Mouse (Mus musculus): ENCODE measurements around the gene Cep95. TPM values are rescaled to one million over a fixed set of nuclear protein-coding genes. Genes with fewer than 3 reads are reported as not detected.
"Not testable (repeated sequence)": the region's sequence is repeated elsewhere in the genome, so short reads cannot be mapped to it uniquely, and the experiment has no call there.

The Cep95 gene
- total and polyA plus RNA-seq, 3 experiments: 3.1 to 39.8 (median 23.8) TPM

DNA sequence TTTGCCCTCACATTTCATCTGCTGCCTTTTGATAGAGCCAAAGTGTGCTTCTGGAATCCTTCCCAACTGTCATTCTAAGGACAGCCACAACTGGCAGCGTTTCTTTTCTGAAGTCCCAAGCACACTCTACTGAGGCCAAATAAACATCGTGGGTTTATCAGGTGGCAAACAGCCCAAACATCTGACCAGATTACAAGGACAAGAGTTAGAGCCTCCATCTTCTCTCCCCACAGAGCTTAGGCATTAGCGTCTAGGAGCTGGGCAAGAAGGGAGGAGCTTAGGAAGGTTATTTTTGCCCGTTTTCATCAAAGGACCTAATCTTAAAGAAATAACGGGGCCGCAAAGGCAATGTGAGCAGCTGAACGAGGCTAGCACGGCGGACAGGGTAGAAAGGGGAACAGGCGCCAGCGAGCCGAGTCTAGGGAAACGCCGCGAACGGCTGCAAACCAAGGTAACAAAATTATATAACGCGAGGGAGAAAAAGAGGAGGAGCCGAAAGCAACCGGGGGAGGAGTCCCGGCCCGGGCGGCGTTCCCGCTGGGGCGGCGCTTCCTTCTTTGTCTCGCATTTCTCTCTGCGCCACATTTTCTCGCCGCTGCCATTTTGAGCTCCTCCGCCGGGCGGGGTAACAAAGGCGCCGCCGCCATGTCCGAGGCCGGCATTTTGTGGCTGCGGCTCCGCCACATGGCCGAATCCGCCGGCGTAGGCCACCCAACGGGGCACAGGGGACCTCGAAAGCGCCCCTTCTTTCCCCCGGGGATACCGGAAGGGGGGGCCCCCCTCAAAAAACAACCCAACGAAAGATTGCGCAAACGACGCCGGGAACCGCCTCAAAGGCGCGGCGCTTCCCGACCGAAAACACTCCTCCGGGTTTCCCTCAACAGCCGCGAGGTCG, 1.7 kb upstream of the Cep95 start:
- no peaks in the 10 kb centered on the region for H3K9me3 ChIP-seq (replicated peaks)
- H3K27me3 ChIP-seq (ENCODE audit: insufficient read depth, low read length): no peaks in the 10 kb centered on the region
- no peak for TF ChIP-seq GATA2 (IDR thresholded peaks at IDR 0.05; ENCODE audit: borderline replicate concordance, low read depth, low read length)
- TF ChIP-seq CTCF (IDR thresholded peaks at IDR 0.05; ENCODE audit: low read depth, low read length): no peak
- TF ChIP-seq TAL1 (conservative IDR thresholded peaks at IDR 0.05; ENCODE audit: low read depth, low read length): no peak
- TF ChIP-seq GATA1 (IDR thresholded peaks at IDR 0.05; ENCODE audit: borderline replicate concordance, low read length): no peak
- peak; percentile 40; the same call in 1 of the 2 replicates for TF ChIP-seq POLR2AphosphoS5 (IDR thresholded peaks at IDR 0.05; ENCODE audit: insufficient replicate concordance, low read depth, low read length)
- H3K4me3 ChIP-seq (ENCODE audit: low read depth, low read length): peak overlapping the region; percentile 82
- peaks cover 61% of the 10 kb centered on the region for H3K36me3 ChIP-seq (replicated peaks)
- DNase-seq (ENCODE audit: low spot score): peak; percentile 71
- peak; percentile 22 for ATAC-seq (ENCODE audit: extremely low read depth, insufficient number of reproducible peaks, low FRiP score, poor library complexity, severe bottlenecking)
- H3K4me1 ChIP-seq (ENCODE audit: insufficient read depth, low read depth, low read length): peaks cover 42% of the 10 kb centered on the region

DNA sequence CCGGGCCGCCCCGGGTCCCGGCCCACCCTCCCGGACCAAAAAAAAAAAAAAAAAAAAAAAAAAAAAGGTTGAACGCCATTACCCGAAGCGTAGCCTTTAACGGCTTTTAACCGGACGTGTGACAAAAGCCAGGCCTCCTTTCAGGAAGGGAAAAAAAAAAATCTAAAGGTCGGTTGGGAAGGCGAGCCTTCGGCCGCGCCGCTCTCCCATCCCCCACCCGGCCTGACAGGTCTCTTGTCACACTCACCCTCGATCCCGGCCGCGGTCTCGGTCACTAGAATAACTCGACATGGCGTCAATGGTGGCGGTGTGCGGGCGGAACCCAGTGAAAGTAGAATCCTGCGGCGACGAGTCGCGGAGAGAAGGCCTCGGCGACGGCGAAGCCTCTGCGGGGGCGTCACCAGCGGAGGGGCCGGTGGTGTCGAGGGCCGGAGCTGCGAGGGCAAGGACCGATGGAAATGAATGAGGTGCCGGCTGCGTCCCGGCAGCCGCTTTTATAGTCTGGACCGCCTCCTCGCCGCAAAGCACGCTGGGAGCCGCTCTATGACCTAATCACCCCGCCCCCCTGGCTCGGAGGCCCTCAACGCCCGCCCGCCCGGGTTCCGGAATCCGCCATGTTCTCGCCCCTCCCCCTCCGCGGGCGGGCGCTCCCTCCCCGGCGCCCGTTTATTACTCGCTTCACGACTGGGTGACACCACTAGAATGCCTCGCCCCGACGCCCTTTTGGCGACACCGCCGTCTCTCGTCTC, 852 bp upstream of the Cep95 start:
- DNase-seq (ENCODE audit: low spot score) (peak; percentile 92), ATAC-seq (ENCODE audit: extremely low read depth, insufficient number of reproducible peaks, low FRiP score, poor library complexity, severe bottlenecking) (peak; percentile 46)
- Histone ChIP-seq H3K4me3 (ENCODE audit: low read depth, low read length) (peak overlapping the region; percentile 82), H3K36me3 (replicated peaks) (peaks cover 61% of the 10 kb centered on the region), H3K27me3 (ENCODE audit: insufficient read depth, low read length) (no peaks in the 10 kb centered on the region), H3K9me3 (replicated peaks) (no peaks in the 10 kb centered on the region), H3K4me1 (ENCODE audit: insufficient read depth, low read depth, low read length) (peaks cover 34% of the 10 kb centered on the region)
- TF ChIP-seq TAL1 (conservative IDR thresholded peaks at IDR 0.05; ENCODE audit: low read depth, low read length) (no peak), POLR2AphosphoS5 (IDR thresholded peaks at IDR 0.05; ENCODE audit: insufficient replicate concordance, low read depth, low read length) (peak; percentile 97)

DNA sequence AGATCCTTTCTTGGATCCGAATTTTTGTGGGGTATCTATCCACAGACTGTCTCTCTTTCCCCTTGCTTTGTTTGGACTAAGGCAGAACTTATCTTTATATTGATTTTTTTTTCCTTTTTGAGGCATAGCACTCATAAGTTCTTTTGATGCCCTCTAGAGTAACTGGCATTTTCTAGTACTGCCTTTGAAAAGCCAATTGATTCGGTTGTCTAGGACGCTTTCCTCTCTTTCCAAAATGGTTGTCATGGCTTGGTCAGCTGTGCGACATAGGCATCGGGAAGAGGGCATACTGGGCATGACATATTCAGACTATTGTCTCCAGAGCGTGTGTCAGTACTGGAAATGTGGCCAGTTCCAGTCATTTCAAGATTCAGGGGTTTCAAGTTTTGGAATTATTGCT, 597 bp downstream of the Cep95 start:
- DNase-seq (ENCODE audit: low spot score): peak; percentile 20
- peaks cover 24% of the 10 kb centered on the region for H3K4me1 ChIP-seq (ENCODE audit: insufficient read depth, low read depth, low read length)
- no peak for ATAC-seq (ENCODE audit: extremely low read depth, insufficient number of reproducible peaks, low FRiP score, poor library complexity, severe bottlenecking)
- H3K9me3 ChIP-seq (replicated peaks): no peaks in the 10 kb centered on the region
- TF ChIP-seq POLR2AphosphoS5 (IDR thresholded peaks at IDR 0.05; ENCODE audit: insufficient replicate concordance, low read depth, low read length) (no peak), CTCF (IDR thresholded peaks at IDR 0.05; ENCODE audit: low read depth, low read length) (no peak), TAL1 (conservative IDR thresholded peaks at IDR 0.05; ENCODE audit: low read depth, low read length) (no peak), GATA2 (IDR thresholded peaks at IDR 0.05; ENCODE audit: borderline replicate concordance, low read depth, low read length) (no peak), GATA1 (IDR thresholded peaks at IDR 0.05; ENCODE audit: borderline replicate concordance, low read length) (no peak)
- H3K27me3 ChIP-seq (ENCODE audit: insufficient read depth, low read length): no peaks in the 10 kb centered on the region
- peaks cover 61% of the 10 kb centered on the region for H3K36me3 ChIP-seq (replicated peaks)
- peak overlapping the region; percentile 82 for H3K4me3 ChIP-seq (ENCODE audit: low read depth, low read length)

DNA sequence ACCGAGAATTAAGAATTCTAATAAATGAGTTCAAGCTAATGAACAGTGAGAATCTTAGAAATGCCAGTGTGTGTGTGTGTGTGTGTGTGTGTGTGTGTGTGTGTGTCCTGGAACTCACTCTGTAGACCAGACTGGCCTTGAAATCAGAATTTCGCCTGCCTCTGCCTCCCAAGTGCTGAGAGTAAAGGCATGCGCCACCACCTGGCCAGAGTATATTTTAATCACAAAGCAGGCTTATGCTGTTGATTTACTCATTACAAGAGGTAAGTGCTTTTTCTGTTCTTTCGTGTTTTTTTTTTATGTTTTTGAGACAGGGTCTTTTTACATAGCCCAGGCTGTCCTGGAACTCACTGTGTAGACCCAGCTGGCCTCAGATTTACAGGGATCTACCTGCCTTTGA, 4.8 kb downstream of the Cep95 start:
- H3K9me3 ChIP-seq (replicated peaks): 0 out of 2 replicates have a peak, but pooled peaks cover 2% of the 10 kb centered on the region
- H3K4me3 ChIP-seq (ENCODE audit: low read depth, low read length): no peak overlapping the region
- TF ChIP-seq GATA1 (IDR thresholded peaks at IDR 0.05; ENCODE audit: borderline replicate concordance, low read length): no peak
- TF ChIP-seq CTCF (IDR thresholded peaks at IDR 0.05; ENCODE audit: low read depth, low read length): no peak
- no peak for TF ChIP-seq TAL1 (conservative IDR thresholded peaks at IDR 0.05; ENCODE audit: low read depth, low read length)
- no peak for TF ChIP-seq GATA2 (IDR thresholded peaks at IDR 0.05; ENCODE audit: borderline replicate concordance, low read depth, low read length)
- TF ChIP-seq POLR2AphosphoS5 (IDR thresholded peaks at IDR 0.05; ENCODE audit: insufficient replicate concordance, low read depth, low read length): no peak
- peaks cover 13% of the 10 kb centered on the region for H3K4me1 ChIP-seq (ENCODE audit: insufficient read depth, low read depth, low read length)
- ATAC-seq (ENCODE audit: extremely low read depth, insufficient number of reproducible peaks, low FRiP score, poor library complexity, severe bottlenecking): no peak
- H3K36me3 ChIP-seq (replicated peaks): peaks cover 70% of the 10 kb centered on the region
- no peaks in the 10 kb centered on the region for H3K27me3 ChIP-seq (ENCODE audit: insufficient read depth, low read length)
- DNase-seq (ENCODE audit: low spot score): no peak

DNA sequence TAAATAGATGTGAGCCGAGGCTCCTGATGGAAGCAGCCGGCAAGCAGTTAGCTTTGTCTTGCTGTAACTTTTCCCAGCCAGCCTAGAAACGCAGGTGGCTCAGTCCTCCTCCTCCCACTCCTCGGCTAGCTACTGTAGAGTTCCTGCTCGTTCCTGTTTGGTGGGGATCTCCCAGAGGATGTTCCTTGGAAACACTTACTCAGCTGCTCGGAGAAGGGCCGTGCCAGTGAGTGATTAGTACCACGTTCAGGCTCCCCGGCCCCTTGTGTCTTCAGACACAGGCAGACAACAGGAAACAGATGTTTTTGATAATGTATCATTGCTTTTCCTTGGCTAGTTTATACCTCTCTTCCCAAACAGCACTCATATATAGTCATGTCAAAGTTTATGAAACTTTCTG, 6.6 kb downstream of the Cep95 start:
- peaks cover 87% of the 10 kb centered on the region for H3K36me3 ChIP-seq (replicated peaks)
- H3K9me3 ChIP-seq (replicated peaks): 0 out of 2 replicates have a peak, but pooled peaks cover 2% of the 10 kb centered on the region
- H3K27me3 ChIP-seq (ENCODE audit: insufficient read depth, low read length): no peaks in the 10 kb centered on the region
- DNase-seq (ENCODE audit: low spot score): no peak
- H3K4me3 ChIP-seq (ENCODE audit: low read depth, low read length): no peak overlapping the region
- no peak for ATAC-seq (ENCODE audit: extremely low read depth, insufficient number of reproducible peaks, low FRiP score, poor library complexity, severe bottlenecking)
- peaks cover 9% of the 10 kb centered on the region for H3K4me1 ChIP-seq (ENCODE audit: insufficient read depth, low read depth, low read length)
- no peak for TF ChIP-seq GATA2 (IDR thresholded peaks at IDR 0.05; ENCODE audit: borderline replicate concordance, low read depth, low read length)
- no peak for TF ChIP-seq CTCF (IDR thresholded peaks at IDR 0.05; ENCODE audit: low read depth, low read length)
- TF ChIP-seq TAL1 (conservative IDR thresholded peaks at IDR 0.05; ENCODE audit: low read depth, low read length): no peak
- no peak for TF ChIP-seq POLR2AphosphoS5 (IDR thresholded peaks at IDR 0.05; ENCODE audit: insufficient replicate concordance, low read depth, low read length)
- no peak for TF ChIP-seq GATA1 (IDR thresholded peaks at IDR 0.05; ENCODE audit: borderline replicate concordance, low read length)

DNA sequence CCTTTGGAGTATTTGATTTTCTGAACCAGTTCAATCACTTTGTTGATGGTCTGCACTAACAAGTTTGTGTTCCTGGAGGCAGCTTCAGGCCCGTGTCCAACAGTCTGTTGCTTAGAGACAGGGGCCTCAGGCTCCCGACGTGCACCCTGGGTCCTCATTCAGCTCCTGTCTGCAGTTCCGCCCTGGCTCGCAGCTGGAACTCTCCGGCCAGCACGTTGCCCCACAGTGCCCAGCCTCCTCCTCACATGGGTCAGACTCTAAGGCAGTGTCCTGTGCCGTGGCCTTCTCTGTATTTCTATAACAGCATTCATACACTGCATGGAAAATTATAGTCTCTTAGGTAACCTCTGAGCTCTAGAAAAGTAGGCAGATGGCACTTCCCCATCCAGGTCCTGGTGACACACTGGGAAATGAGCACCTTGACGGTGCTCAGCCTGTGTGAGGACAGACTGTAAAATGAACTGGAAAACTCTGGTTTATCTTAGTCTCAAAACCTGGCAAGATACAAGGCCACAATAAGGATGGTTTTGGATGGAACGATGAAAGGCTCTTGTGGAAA, 13.1 kb downstream of the Cep95 start:
- H3K9me3 ChIP-seq (replicated peaks): 0 out of 2 replicates have a peak, but pooled peaks cover 2% of the 10 kb centered on the region
- H3K4me1 ChIP-seq (ENCODE audit: insufficient read depth, low read depth, low read length): no peaks in the 10 kb centered on the region
- ATAC-seq (ENCODE audit: extremely low read depth, insufficient number of reproducible peaks, low FRiP score, poor library complexity, severe bottlenecking) (no peak), DNase-seq (ENCODE audit: low spot score) (no peak)
- no peaks in the 10 kb centered on the region for H3K27me3 ChIP-seq (ENCODE audit: insufficient read depth, low read length)
- H3K36me3 ChIP-seq (replicated peaks): peaks cover 84% of the 10 kb centered on the region
- H3K4me3 ChIP-seq (ENCODE audit: low read depth, low read length): no peak overlapping the region
- no peak for TF ChIP-seq GATA2 (IDR thresholded peaks at IDR 0.05; ENCODE audit: borderline replicate concordance, low read depth, low read length)
- TF ChIP-seq GATA1 (IDR thresholded peaks at IDR 0.05; ENCODE audit: borderline replicate concordance, low read length): no peak
- TF ChIP-seq TAL1 (conservative IDR thresholded peaks at IDR 0.05; ENCODE audit: low read depth, low read length): no peak

DNA sequence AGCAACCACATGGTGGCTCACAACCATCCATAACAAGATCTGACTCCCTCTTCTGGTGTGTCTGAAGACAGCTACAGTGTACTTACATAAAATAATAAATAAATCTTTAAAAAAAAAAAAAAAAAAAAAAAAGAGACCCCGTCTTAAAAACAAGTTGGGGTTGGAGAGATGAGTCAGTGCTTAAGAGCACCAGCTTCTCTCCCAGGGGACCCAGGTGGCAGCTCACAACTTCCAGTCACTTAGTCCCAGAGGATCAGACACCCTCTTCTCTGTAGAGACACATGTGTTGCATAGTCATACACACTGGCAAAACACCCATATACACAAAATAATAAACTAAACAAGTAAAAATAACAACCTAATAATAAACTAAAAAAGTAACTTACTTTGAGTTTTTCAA, 18.4 kb downstream of the Cep95 start:
- not testable (repeated sequence) for H3K4me1 ChIP-seq (ENCODE audit: insufficient read depth, low read depth, low read length); DNase-seq (ENCODE audit: low spot score); H3K9me3 ChIP-seq (replicated peaks); ATAC-seq (ENCODE audit: extremely low read depth, insufficient number of reproducible peaks, low FRiP score, poor library complexity, severe bottlenecking); H3K4me3 ChIP-seq (ENCODE audit: low read depth, low read length); H3K27me3 ChIP-seq (ENCODE audit: insufficient read depth, low read length)
- peaks cover 85% of the 10 kb centered on the region for H3K36me3 ChIP-seq (replicated peaks)

Data from G1E (cell line).